Mouse (Mus musculus): Measurements from ENCODE around the gene Dlx3.

Gene Dlx3

GRCm38 (mm10) chr11:95121161-95122099 is 1.5 kb downstream of the Dlx3 start:
- DNase-seq (ENCODE audit: low read depth, low spot score): peak; percentile 51

GRCm38 (mm10) chr11:95122100-95122489 is 2.2 kb downstream of the Dlx3 start:
- DNase-seq (ENCODE audit: low read depth, low spot score): no peak

- DNase-seq (ENCODE audit: low read depth, low spot score): no peak
Measured at GRCm38 (mm10) chr11:95125366-95125948, 5.5 kb downstream of the Dlx3 start.

GRCm38 (mm10) chr11:95126272-95127245 is 6.6 kb downstream of the Dlx3 start:
- DNase-seq (ENCODE audit: low read depth, low spot score): peak; percentile 47

GRCm38 (mm10) chr11:95128359-95128758 is 8.4 kb downstream of the Dlx3 start:
- no peak for DNase-seq (ENCODE audit: low read depth, low spot score)

GRCm38 (mm10) chr11:95130668-95131252 is 10.8 kb downstream of the Dlx3 start:
- no peak for DNase-seq (ENCODE audit: low read depth, low spot score)

GRCm38 (mm10) chr11:95133321-95133720 is 13.4 kb downstream of the Dlx3 start:
- peak; percentile 45 for DNase-seq (ENCODE audit: low read depth, low spot score)

GRCm38 (mm10) chr11:95137281-95137680 is 17.4 kb downstream of the Dlx3 start:
- DNase-seq (ENCODE audit: low read depth, low spot score): no peak

- no peak for DNase-seq (ENCODE audit: low read depth, low spot score)
Measured at GRCm38 (mm10) chr11:95139871-95140270, 20.0 kb downstream of the Dlx3 start.

- DNase-seq (ENCODE audit: low read depth, low spot score): no peak
Measured at GRCm38 (mm10) chr11:95142258-95142657, 22.3 kb downstream of the Dlx3 start.

GRCm38 (mm10) chr11:95142980-95143575 is 23.2 kb downstream of the Dlx3 start:
- DNase-seq (ENCODE audit: low read depth, low spot score): peak; percentile 68

GRCm38 (mm10) chr11:95143663-95144062 is 23.7 kb downstream of the Dlx3 start:
- no peak for DNase-seq (ENCODE audit: low read depth, low spot score)

- no peak for DNase-seq (ENCODE audit: low read depth, low spot score)
Measured at GRCm38 (mm10) chr11:95144091-95144945, 24.4 kb downstream of the Dlx3 start.

GRCm38 (mm10) chr11:95144946-95145483 is 25.1 kb downstream of the Dlx3 start:
- peak; percentile 42 for DNase-seq (ENCODE audit: low read depth, low spot score)

- DNase-seq (ENCODE audit: low read depth, low spot score): peak; percentile 57
Measured at GRCm38 (mm10) chr11:95145851-95146403, 26.0 kb downstream of the Dlx3 start, which contains the start of gene Dlx4. Gene Dlx4, minus strand, starts transcription at chr11:95146263.

- peak; percentile 51 for DNase-seq (ENCODE audit: low read depth, low spot score)
Measured at GRCm38 (mm10) chr11:95148754-95149153, 28.8 kb downstream of the Dlx3 start.

GRCm38 (mm10) chr11:95149462-95150268 is 29.7 kb downstream of the Dlx3 start:
- peak; percentile 17 for DNase-seq (ENCODE audit: low read depth, low spot score)

- DNase-seq (ENCODE audit: low read depth, low spot score): peak; percentile 40
Measured at GRCm38 (mm10) chr11:95150269-95151049, 30.5 kb downstream of the Dlx3 start.

Data from ZHBTc4 (cell line).